In the genomic region with DNA sequence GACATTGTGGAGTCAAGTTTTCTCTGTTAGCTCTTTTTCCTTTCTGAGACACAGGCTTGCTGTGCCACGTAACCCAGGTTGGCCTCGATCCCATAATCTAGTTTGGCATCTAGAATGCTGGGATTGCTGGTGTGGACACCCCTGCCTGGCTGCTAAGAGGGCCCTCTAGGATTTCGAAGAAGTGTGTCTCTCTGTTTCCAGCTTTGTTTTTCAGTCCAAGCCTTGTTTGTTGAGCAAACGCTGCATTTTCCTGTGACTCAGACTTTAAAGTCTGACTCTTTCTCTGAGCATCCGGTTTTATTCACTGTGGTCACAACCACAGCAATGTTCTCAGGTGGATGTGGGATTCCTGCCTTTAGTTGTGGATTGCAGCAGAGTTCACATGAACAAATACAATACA, we compare ENCODE assay signal across 12 mouse cellular contexts. TPM values are rescaled to one million over a fixed set of nuclear protein-coding genes. Genes with fewer than 3 reads are reported as not detected.
A peak's percentile ranks its signal among the peaks of the same experiment; 100 is the strongest.
DNase-seq lines count a peak whose midpoint lies in the region; ATAC-seq and TF ChIP-seq lines count a peak whose summit lies in the region.
"Had no signal": no experiment of that assay in that cellular context is flagged by ENCODE, and none has a peak within 500 bp of the region (broad histone marks: within the 10 kb centered on the region; RNA-seq: fewer than 3 reads in every experiment).

No protein-coding gene starts in this region.

- no peak overlapping the region for H3K4me3 ChIP-seq in thymus, adult 2 months (ENCODE audit: control insufficient read depth, insufficient read depth, low read length)
- no peak overlapping the region for H3K4me3 ChIP-seq in intestine, embryonic 16.5 days (ENCODE audit: low read length)
- H3K4me3 ChIP-seq: heart, embryonic 13.5 days had no signal

- TF ChIP-seq CTCF in thymus, adult 2 months (IDR thresholded peaks at IDR 0.05; ENCODE audit: borderline replicate concordance, control insufficient read depth, extremely low read depth, insufficient read depth, low read length, poor library complexity): no peak

- no peaks in the 10 kb centered on the region for H3K27me3 ChIP-seq in thymus, adult 2 months (ENCODE audit: control insufficient read depth, insufficient read depth, low read length)
- no peaks in the 10 kb centered on the region for H3K27me3 ChIP-seq in intestine, embryonic 16.5 days (replicated peaks; ENCODE audit: control insufficient read depth, insufficient read depth, low read length)
- H3K27me3 ChIP-seq: heart, embryonic 13.5 days had no signal

- H3K4me1 ChIP-seq in thymus, adult 2 months (replicated peaks; ENCODE audit: control insufficient read depth, insufficient read depth, low read length): peaks cover 4% of the 10 kb centered on the region
- H3K4me1 ChIP-seq in intestine, embryonic 16.5 days (ENCODE audit: control insufficient read depth, insufficient read depth, low read length): peaks cover 9% of the 10 kb centered on the region; the same call in 1 of the 2 replicates
- H3K4me1 ChIP-seq: heart, embryonic 13.5 days had no signal

- no peak overlapping the region for H3K9ac ChIP-seq in intestine, embryonic 16.5 days (ENCODE audit: low read depth, low read length)
- H3K9ac ChIP-seq: heart, embryonic 13.5 days had no signal

- H3K4me2 ChIP-seq in intestine, embryonic 16.5 days (ENCODE audit: low read depth, low read length): no peak overlapping the region
- H3K4me2 ChIP-seq: heart, embryonic 13.5 days had no signal

- WGBS in thymus, adult 2 months: 11% methylated on average over 5 of the region's 5 CpGs
- 69% methylated on average over 5 of the region's 5 CpGs for WGBS in intestine, embryonic 16.5 days

- H3K36me3 ChIP-seq in thymus, adult 2 months (ENCODE audit: control insufficient read depth, insufficient read depth, low read length): peaks cover 60% of the 10 kb centered on the region
- H3K36me3 ChIP-seq in intestine, embryonic 16.5 days (ENCODE audit: control insufficient read depth, insufficient read depth, low read length): peaks cover 30% of the 10 kb centered on the region

- DNase-seq in cerebellum, postnatal 10 days: peak; percentile 17 to 36
- no peak for DNase-seq in cerebellum, adult 9-10 months
- DNase-seq in thymus, adult 2 months: peak; percentile 27
- DNase-seq in thymus, postnatal 36 days: no peak
- DNase-seq in thymus, postnatal 25 days: peak; percentile 19
- DNase-seq in right cerebral cortex, postnatal 14 days: no peak
- no peak for DNase-seq in cerebellum, postnatal 36 days
- DNase-seq: kidney, postnatal 25 days; right cerebral cortex, postnatal 4 days had no signal

- no peak for ATAC-seq in intestine, embryonic 16.5 days
- ATAC-seq: forebrain, embryonic 16.5 days had no signal

- no peak overlapping the region for H3K27ac ChIP-seq in thymus, adult 2 months (ENCODE audit: control insufficient read depth, insufficient read depth, low read length)
- peak overlapping the region; percentile 64 for H3K27ac ChIP-seq in intestine, embryonic 16.5 days (ENCODE audit: low read length)
- H3K27ac ChIP-seq: heart, embryonic 13.5 days had no signal

- TF ChIP-seq POLR2A in thymus, adult 2 months (IDR thresholded peaks at IDR 0.05; ENCODE audit: control insufficient read depth, extremely low read depth, insufficient read depth, low read length, poor library complexity): no peak

- no peaks in the 10 kb centered on the region for H3K9me3 ChIP-seq in intestine, embryonic 16.5 days (ENCODE audit: control insufficient read depth, low read length)
- H3K9me3 ChIP-seq: heart, embryonic 13.5 days had no signal

RNA-seq across cellular contexts. Expression of gene Rap1gap, which starts 23.0 kb away (rescaled TPM):
- 23.5 and 26.1 TPM in 2 replicates for polyA plus RNA-seq in thymus, adult 2 months (2012; rRNA removed)
- polyA plus RNA-seq in intestine, embryonic 16.5 days (2015; fragmentation: Nextera tagmentation; extraction: Ambion mirVana): 26.9 and 30.9 TPM in 2 replicates

RNA-seq across cellular contexts. Expression of gene Usp48, which starts 48.0 kb away (rescaled TPM):
- polyA plus RNA-seq in thymus, adult 2 months (2012; rRNA removed): 95.6 and 109 TPM in 2 replicates
- 48.3 and 48.4 TPM in 2 replicates for polyA plus RNA-seq in intestine, embryonic 16.5 days (2015; fragmentation: Nextera tagmentation; extraction: Ambion mirVana)

Comparison
In these comparisons a context has a peak if more than half of its experiments do, and no peak if none do; other contexts are left out.
1. DNase-seq: peak in cerebellum, postnatal 10 days (2 of 2), thymus, adult 2 months (single experiment) and thymus, postnatal 25 days (single experiment); none in cerebellum, adult 9-10 months (single experiment), thymus, postnatal 36 days (0 of 2), right cerebral cortex, postnatal 14 days (single experiment) and cerebellum, postnatal 36 days (0 of 2).